Mouse (Mus musculus): Measurements from ENCODE around the gene Rnh1. TPM values are rescaled to one million over a fixed set of nuclear protein-coding genes. Genes with fewer than 3 reads are reported as not detected.

Gene Rnh1
- total RNA-seq, 2 experiments from 2014 or later, result 65.7 to 69.9 TPM

GRCm38 (mm10) chr7:141206182-141206937 is 33.7 kb upstream of the Rnh1 start:
- no peak for DNase-seq (ENCODE audit: low spot score)
- intact Hi-C loops (cut with DNase I), result no loop called here

- DNase-seq (ENCODE audit: low spot score), result no peak
- intact Hi-C loops (cut with DNase I), result no loop called here
These were observed 32.8 kb upstream of the Rnh1 start for GRCm38 (mm10) chr7:141205504-141205903.

DNA sequence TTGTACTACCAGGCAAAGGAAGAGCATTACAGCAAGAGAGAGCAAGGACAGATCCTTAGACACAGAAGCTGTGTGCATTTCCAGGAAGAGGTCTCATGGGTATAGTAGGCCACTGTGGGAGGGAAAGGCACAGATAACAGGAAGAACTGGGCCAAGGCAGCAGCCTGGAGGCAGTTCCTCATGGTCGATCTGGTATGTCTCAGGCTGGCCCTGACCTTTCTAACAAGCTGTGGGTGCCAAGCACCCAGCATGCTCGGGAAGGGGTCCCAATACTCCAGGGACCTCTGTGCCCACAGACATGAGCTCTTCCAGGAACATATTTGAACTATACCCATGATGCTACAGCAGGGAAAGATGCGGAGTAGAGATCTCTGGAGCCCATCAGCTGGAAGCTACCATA is 31.9 kb upstream of the Rnh1 start:
- DNase-seq (ENCODE audit: low spot score), result no peak
- intact Hi-C loops (cut with DNase I), result no loop called here

DNA sequence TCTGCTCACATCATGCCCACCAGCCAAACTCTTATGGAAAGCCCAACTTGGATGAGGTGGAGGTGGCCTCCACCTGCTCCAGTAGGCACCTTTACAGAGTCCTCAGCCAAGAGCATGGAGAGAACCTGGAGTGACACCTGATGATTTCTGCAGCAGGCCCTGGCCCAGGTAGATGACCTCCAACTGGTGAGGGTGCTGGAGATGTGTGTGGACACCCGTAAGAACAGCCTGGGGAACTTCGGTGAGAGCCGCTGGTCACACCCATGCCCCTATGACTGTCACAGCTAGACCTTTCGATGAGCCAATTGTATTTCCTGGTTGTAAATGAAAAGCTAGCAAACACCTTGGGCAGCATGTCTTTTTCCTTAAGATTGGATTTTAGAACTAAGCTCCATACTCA is 25.5 kb upstream of the Rnh1 start:
- intact Hi-C loops (cut with DNase I), result no loop called here

DNA sequence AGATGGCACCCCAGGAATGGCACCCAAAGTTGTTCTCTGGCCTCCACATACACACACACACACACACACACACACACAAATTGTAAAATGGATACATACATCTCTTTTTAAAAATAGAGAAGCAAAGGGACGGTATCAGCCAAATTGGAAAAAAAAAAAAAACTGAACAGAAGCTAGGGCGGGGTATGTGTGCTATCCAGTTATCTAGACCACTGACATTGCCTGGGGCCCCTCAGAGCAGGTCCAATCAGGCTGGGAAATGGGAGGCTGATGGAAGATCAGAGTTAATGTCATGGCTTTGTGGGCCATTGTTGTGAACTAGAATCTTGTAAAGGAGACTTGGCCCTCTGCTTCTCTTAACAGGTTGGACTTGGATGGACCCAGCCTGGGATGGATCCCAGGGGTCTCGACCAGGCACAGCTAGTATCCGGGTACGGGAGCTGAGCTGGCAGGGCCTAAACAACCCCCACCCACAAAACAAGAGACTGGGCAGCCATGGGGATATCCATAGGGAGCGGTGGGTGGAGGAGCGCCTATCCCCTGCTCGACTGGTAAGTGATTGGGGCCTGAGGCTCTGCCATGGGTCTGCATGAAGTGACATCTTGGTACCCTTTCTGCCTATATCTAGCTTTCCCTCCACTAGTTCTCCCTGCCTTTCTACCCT is 24.1 kb upstream of the Rnh1 start:
- DNase-seq (ENCODE audit: low spot score), result no peak
- intact Hi-C loops (cut with DNase I), result no loop called here

More for the DNA sequence above, 25.5 kb upstream of the Rnh1 start:
- DNase-seq (ENCODE audit: low spot score), result no peak

GRCm38 (mm10) chr7:141195754-141196153 is 23.1 kb upstream of the Rnh1 start:
- intact Hi-C loops (cut with DNase I), result no loop called here
- DNase-seq (ENCODE audit: low spot score), result no peak

DNA sequence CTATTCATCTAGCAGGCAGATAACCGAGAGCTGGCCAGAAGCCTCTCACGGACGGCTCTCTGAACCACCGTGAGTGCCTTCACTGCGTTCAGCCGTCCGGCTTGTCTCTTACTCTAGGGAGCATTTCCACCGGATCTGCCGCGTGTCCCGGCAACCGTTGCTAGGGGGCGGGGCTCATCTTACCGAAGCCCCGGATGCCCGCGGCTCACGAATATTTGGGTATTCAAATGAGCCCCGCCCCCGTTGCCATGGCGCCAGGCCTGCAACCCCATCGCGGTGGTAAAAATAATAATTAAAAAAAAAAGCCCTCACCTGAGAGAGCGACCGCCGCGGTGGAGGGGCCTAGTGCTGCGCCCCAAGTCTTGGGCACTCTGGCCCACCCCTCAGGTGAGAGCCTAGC is 22.2 kb upstream of the Rnh1 start:
- peak; percentile 74 for DNase-seq (ENCODE audit: low spot score)
- intact Hi-C loops (cut with DNase I), result no loop called here

DNA sequence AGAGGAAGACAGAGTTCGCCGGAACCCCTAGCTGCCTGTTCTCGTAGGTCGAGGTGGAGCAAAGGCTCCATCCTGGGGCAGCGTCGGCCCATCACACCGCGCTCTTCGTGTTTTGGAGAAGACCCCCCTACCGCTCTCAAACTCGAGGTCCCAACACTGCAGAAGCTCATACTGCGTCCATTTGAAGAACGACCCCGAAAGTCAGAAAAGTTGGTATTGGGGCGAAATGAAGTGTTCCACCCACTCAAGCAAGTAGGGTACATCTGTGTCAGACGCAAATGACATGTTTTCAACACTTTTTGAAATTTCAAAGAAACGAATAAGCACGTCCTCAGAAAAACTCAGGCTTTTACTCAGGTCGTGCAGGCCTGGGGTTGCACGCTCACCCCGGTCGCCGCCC is 21.8 kb upstream of the Rnh1 start:
- DNase-seq (ENCODE audit: low spot score), result no peak
- intact Hi-C loops (cut with DNase I), result no loop called here

DNA sequence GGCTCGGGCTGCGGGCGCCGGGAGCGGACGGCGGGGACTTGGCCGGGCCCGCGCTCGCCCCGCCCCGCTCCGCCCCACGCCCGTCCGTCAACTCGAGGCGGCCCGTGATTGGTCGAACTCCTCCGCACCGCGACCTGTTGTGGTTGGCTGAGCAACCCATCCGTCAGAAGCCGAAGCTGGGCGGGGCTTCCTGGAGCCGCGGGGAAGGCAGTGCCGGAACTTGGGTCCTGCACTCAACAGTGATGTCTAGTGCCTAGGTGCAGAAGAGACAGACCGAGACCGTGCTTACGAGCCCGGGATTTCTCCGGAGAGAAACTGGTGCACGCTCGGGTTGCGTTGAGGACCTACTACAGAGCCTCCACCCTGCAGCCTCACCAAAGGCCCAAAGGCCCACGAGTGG is 21.3 kb upstream of the Rnh1 start, which contains the start of the genes Hras and Lrrc56:
TSS of gene Hras (minus strand) at position 58 of the 400 bp plus-strand sequence.
TSS of gene Lrrc56 (plus strand) at position 210 of the 400 bp plus-strand sequence.
- peak; percentile 97 for DNase-seq (ENCODE audit: low spot score)
- intact Hi-C loops (cut with DNase I), result no loop called here

GRCm38 (mm10) chr7:141193348-141193856 is 20.7 kb upstream of the Rnh1 start:
- intact Hi-C loops (cut with DNase I), result no loop called here
- DNase-seq (ENCODE audit: low spot score), result no peak

DNA sequence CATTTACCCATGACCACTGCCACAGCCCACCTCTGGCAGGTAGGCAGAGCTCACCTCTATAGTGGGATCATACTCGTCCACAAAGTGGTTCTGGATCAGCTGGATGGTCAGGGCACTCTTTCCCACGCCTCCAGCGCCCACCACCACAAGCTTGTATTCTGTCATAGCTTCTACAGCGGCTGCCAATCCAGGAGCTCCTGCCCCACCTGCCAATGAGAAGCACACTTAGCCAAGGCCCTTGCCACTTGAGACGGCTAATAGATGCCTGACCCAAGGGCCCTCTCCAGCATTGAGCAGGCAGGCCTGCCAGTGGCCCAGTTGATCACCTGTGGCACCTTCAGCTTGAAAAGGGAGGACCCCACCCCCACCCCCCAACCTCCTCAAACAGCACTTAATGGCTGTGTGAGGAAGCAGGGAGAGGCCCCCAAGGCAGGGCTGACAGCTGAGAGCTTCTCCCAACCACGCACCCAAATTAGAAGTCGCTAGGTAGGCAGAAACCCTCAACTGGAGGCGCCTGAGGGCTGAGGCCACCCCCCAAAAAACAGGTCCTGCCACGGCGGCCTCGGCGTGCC is 20.2 kb upstream of the Rnh1 start:
- intact Hi-C loops (cut with DNase I), result no loop called here
- DNase-seq (ENCODE audit: low spot score), result no peak

- intact Hi-C loops (cut with DNase I), result no loop called here
These were observed 19.4 kb upstream of the Rnh1 start for GRCm38 (mm10) chr7:141191796-141192685.

DNA sequence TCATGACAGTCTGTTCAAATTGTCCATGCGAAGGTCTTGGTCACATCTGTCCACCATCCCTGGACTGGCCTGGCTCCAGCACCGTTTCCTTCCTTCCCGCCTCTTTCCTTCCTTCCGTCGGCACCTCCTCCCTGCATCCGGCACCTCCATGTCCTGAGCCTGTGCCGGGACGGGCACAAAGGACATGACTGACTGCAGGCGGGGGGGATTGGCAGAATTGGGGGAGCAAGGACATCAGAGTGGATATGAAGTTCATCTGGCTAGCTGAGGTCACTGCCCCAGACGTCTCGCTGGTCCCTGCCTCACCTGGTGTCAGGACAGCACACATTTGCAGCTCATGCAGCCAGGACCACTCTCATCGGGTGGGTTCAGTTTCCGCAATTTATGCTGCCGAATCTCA is 18.4 kb upstream of the Rnh1 start:
- DNase-seq (ENCODE audit: low spot score), result no peak
- intact Hi-C loops (cut with DNase I), result no loop called here

More at GRCm38 (mm10) chr7:141191796-141192685, 19.4 kb upstream of the Rnh1 start:
- DNase-seq (ENCODE audit: low spot score), result no peak

DNA sequence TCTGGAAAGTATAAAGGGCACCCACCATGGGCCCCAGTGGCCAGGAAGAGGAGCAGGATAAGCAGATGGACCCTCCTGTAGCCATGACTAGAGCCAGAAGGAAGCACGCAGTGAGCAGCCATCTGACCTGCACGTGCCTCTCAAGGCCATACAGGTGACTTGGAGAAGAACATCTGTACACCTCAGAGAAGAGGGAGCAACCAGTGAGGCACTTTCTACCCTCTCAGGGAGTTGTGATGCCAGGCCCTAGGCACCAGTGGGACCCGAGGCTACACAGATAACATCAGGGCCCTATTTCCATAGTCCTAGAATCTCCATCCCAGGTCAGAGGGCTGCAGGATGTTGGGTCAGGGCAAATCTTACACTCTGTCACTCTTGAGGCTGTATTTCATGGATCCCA is 17.6 kb upstream of the Rnh1 start:
- intact Hi-C loops (cut with DNase I), result no loop called here
- DNase-seq (ENCODE audit: low spot score), result no peak

DNA sequence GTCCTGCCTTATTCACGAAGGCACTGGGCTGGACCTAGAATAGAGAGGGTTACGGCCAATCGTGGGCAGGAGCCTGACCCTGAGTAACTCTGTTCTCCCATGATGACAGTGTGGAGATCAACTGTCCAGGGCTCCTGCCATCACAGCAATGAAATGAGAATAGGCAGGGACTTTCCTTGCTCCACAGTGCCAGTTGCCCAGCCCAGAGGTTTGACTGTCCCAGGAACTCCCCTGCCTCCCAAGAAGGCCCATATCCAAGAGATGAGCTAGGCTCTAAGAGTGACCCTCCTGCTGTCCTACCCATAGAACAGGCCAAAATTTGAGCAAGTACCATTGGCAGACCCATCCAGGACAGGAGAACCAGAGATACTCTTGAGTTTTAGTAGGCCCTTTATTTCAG is 16.1 kb upstream of the Rnh1 start:
- intact Hi-C loops (cut with DNase I), result no loop called here

GRCm38 (mm10) chr7:141188194-141188593 is 15.5 kb upstream of the Rnh1 start:
- DNase-seq (ENCODE audit: low spot score), result no peak
- intact Hi-C loops (cut with DNase I), result no loop called here

More for the DNA sequence above, 16.1 kb upstream of the Rnh1 start:
- DNase-seq (ENCODE audit: low spot score), result no peak

- intact Hi-C loops (cut with DNase I), result loop anchor here (1.0 to 5.0 kb wide), 6 partner anchors 84 to 329 kb away; partner anchors contain the start of genes Odf3 and Scgb1c1
These were observed 3.5 kb upstream of the Rnh1 start for GRCm38 (mm10) chr7:141176173-141176572.

DNA sequence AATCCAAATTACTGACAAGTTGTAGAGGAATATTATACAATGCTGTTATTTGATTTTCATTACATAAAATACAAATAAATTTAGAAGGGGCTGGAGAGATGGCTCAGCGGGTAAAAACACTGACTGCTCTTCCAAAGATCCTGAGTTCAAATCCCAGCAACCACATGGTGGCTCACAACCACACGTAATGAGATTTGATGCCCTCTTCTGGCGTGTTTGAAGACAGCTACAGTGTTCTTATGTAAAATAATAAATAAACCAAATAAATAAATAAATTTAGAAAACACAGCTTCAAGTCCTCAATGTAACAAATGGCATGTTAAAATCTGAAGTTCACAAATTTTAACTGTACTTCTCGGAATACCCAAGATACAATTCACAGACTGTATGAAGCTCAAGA is 2.4 kb upstream of the Rnh1 start:
- intact Hi-C loops (cut with DNase I), result loop anchor here (5.0 kb wide), 3 partner anchors 168 to 328 kb away; partner anchors contain the start of genes Odf3 and Scgb1c1
- no peak for DNase-seq (ENCODE audit: low spot score)

More at GRCm38 (mm10) chr7:141176173-141176572, 3.5 kb upstream of the Rnh1 start:
- peak; percentile 65 for DNase-seq (ENCODE audit: low spot score)

GRCm38 (mm10) chr7:141173323-141173850 is 730 bp upstream of the Rnh1 start:
- no peak for DNase-seq (ENCODE audit: low spot score)
- intact Hi-C loops (cut with DNase I), result loop anchor here (5.0 kb wide), 1 partner anchor 216 kb away; the partner anchor contains the start of genes Gm45717 and Ifitm2
